Mouse (Mus musculus): ENCODE results near the gene Ubqln1. TPM values are rescaled to one million over a fixed set of nuclear protein-coding genes. Genes with fewer than 3 reads are reported as not detected.

The Ubqln1 gene
- polyA plus RNA-seq, 1 experiment from 2014 or later: 144 TPM

DNA sequence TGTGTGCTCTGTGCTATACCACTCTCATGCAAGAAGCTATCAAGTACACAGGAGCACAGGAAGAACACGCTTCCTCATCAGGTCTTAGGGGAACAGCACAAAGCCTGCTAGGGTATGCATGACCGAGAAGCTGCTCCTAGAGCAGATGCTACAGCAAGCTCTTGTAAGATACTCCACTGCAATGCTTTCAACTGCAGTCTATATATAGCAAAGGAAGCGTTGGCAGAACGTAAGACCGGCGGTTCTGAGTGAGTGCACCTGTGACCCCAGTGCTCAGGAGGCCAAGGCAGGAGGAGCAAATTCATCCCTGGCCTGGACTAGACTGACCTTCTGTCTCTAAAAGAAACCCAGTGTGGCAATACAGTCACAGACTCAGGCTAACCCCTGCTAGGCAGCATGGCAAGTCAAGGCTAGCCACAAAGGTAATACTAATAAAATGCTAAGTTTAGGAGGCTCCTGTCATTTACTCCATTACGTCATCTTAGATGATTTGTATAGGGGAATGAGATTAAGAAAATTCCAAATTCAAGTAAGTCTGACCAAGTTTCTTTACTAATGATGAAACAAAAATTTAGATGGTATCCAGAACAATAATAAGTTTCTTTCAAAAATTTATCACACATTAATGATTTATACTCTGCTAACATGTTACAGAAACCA, 17.3 kb downstream of the Ubqln1 start:
- ATAC-seq (replicated peaks; ENCODE audit: insufficient number of reproducible peaks, low FRiP score, low TSS enrichment, low read depth) (no peak), DNase-seq (ENCODE audit: low spot score) (no peak)
- Histone ChIP-seq H3K27ac (replicated peaks; ENCODE audit: low read depth, low read length) (no peak overlapping the region), H3K9ac (replicated peaks; ENCODE audit: low read length) (no peak overlapping the region), H3K4me3 (ENCODE audit: low read depth, low read length) (no peak overlapping the region), H3K4me2 (ENCODE audit: low read depth, low read length) (no peak overlapping the region), H3K36me3 (replicated peaks; ENCODE audit: control insufficient read depth, insufficient read depth, low read depth, low read length) (no peaks in the 10 kb centered on the region), H3K4me1 (ENCODE audit: control insufficient read depth, insufficient read depth, low read length) (no peaks in the 10 kb centered on the region), H3K9me3 (replicated peaks; ENCODE audit: control insufficient read depth, low read length) (no peaks in the 10 kb centered on the region), H3K27me3 (ENCODE audit: control insufficient read depth, insufficient read depth, low read length) (no peaks in the 10 kb centered on the region)
- 89% methylated on average over 7 of the region's 7 CpGs for WGBS

GRCm38 (mm10) chr13:58197211-58197610, 18.2 kb downstream of the Ubqln1 start:
- no peaks in the 10 kb centered on the region for H3K4me1 ChIP-seq (ENCODE audit: control insufficient read depth, insufficient read depth, low read length)
- no peaks in the 10 kb centered on the region for H3K9me3 ChIP-seq (replicated peaks; ENCODE audit: control insufficient read depth, low read length)
- no peaks in the 10 kb centered on the region for H3K27me3 ChIP-seq (ENCODE audit: control insufficient read depth, insufficient read depth, low read length)
- WGBS: 86% methylated on average over 3 of the region's 3 CpGs
- ATAC-seq (replicated peaks; ENCODE audit: insufficient number of reproducible peaks, low FRiP score, low TSS enrichment, low read depth) (no peak), DNase-seq (ENCODE audit: low spot score) (no peak)
- no peak overlapping the region for H3K4me2 ChIP-seq (ENCODE audit: low read depth, low read length)
- H3K9ac ChIP-seq (replicated peaks; ENCODE audit: low read length): no peak overlapping the region
- H3K4me3 ChIP-seq (ENCODE audit: low read depth, low read length): no peak overlapping the region
- H3K36me3 ChIP-seq (replicated peaks; ENCODE audit: control insufficient read depth, insufficient read depth, low read depth, low read length): no peaks in the 10 kb centered on the region
- H3K27ac ChIP-seq (replicated peaks; ENCODE audit: low read depth, low read length): no peak overlapping the region

- no peaks in the 10 kb centered on the region for H3K27me3 ChIP-seq (ENCODE audit: control insufficient read depth, insufficient read depth, low read length)
- no peak overlapping the region for H3K9ac ChIP-seq (replicated peaks; ENCODE audit: low read length)
- whole genome bisulfite sequencing: 88% methylated on average over 3 of the region's 3 CpGs
- H3K4me1 ChIP-seq (ENCODE audit: control insufficient read depth, insufficient read depth, low read length): no peaks in the 10 kb centered on the region
- no peak overlapping the region for H3K27ac ChIP-seq (replicated peaks; ENCODE audit: low read depth, low read length)
- H3K9me3 ChIP-seq (replicated peaks; ENCODE audit: control insufficient read depth, low read length): no peaks in the 10 kb centered on the region
- H3K36me3 ChIP-seq (replicated peaks; ENCODE audit: control insufficient read depth, insufficient read depth, low read depth, low read length): peaks cover 10% of the 10 kb centered on the region
- no peak overlapping the region for H3K4me3 ChIP-seq (ENCODE audit: low read depth, low read length)
- ATAC-seq (replicated peaks; ENCODE audit: insufficient number of reproducible peaks, low FRiP score, low TSS enrichment, low read depth) (no peak), DNase-seq (ENCODE audit: low spot score) (no peak)
- H3K4me2 ChIP-seq (ENCODE audit: low read depth, low read length): no peak overlapping the region
Measured at GRCm38 (mm10) chr13:58194908-58195307, 20.5 kb downstream of the Ubqln1 start.

- no peak overlapping the region for H3K4me3 ChIP-seq (ENCODE audit: low read depth, low read length)
- H3K9ac ChIP-seq (replicated peaks; ENCODE audit: low read length): no peak overlapping the region
- H3K27ac ChIP-seq (replicated peaks; ENCODE audit: low read depth, low read length): no peak overlapping the region
- 95% methylated on average over 3 of the region's 3 CpGs for WGBS
- no peaks in the 10 kb centered on the region for H3K4me1 ChIP-seq (ENCODE audit: control insufficient read depth, insufficient read depth, low read length)
- H3K27me3 ChIP-seq (ENCODE audit: control insufficient read depth, insufficient read depth, low read length): no peaks in the 10 kb centered on the region
- DNase-seq (ENCODE audit: low spot score) (no peak), ATAC-seq (replicated peaks; ENCODE audit: insufficient number of reproducible peaks, low FRiP score, low TSS enrichment, low read depth) (no peak)
- no peak overlapping the region for H3K4me2 ChIP-seq (ENCODE audit: low read depth, low read length)
- no peaks in the 10 kb centered on the region for H3K9me3 ChIP-seq (replicated peaks; ENCODE audit: control insufficient read depth, low read length)
- peaks cover 10% of the 10 kb centered on the region for H3K36me3 ChIP-seq (replicated peaks; ENCODE audit: control insufficient read depth, insufficient read depth, low read depth, low read length)
Measured at GRCm38 (mm10) chr13:58193221-58193620, 22.2 kb downstream of the Ubqln1 start.

DNA sequence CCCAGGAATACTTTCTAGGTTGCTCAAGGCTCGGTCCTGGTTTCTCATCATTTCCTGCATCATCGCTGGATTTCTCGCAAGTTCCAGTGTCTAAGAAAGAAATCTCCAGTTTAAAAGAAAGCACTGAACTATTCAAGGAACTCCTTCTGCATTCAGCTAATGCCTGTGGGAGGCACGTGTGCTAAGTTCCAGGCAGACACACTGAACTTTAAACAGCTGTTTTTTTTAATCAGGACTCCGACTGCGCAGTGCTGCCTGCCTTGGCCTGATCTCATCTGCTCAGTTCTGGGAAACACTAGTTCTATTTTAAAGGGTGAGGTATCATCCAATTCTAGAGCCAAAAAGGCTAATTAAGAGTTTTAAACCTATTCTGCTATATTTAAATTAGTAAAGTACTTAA, 23.3 kb downstream of the Ubqln1 start:
- Histone ChIP-seq H3K4me3 (ENCODE audit: low read depth, low read length) (no peak overlapping the region), H3K9me3 (replicated peaks; ENCODE audit: control insufficient read depth, low read length) (no peaks in the 10 kb centered on the region), H3K36me3 (replicated peaks; ENCODE audit: control insufficient read depth, insufficient read depth, low read depth, low read length) (peaks cover 10% of the 10 kb centered on the region), H3K4me1 (ENCODE audit: control insufficient read depth, insufficient read depth, low read length) (no peaks in the 10 kb centered on the region), H3K9ac (replicated peaks; ENCODE audit: low read length) (no peak overlapping the region), H3K4me2 (ENCODE audit: low read depth, low read length) (no peak overlapping the region), H3K27ac (replicated peaks; ENCODE audit: low read depth, low read length) (no peak overlapping the region), H3K27me3 (ENCODE audit: control insufficient read depth, insufficient read depth, low read length) (no peaks in the 10 kb centered on the region)
- DNase-seq (ENCODE audit: low spot score) (no peak), ATAC-seq (replicated peaks; ENCODE audit: insufficient number of reproducible peaks, low FRiP score, low TSS enrichment, low read depth) (no peak)
- WGBS: 93% methylated on average over 6 of the region's 6 CpGs

- DNase-seq (ENCODE audit: low spot score) (no peak), ATAC-seq (replicated peaks; ENCODE audit: insufficient number of reproducible peaks, low FRiP score, low TSS enrichment, low read depth) (no peak)
- Histone ChIP-seq H3K27me3 (ENCODE audit: control insufficient read depth, insufficient read depth, low read length) (no peaks in the 10 kb centered on the region), H3K36me3 (replicated peaks; ENCODE audit: control insufficient read depth, insufficient read depth, low read depth, low read length) (peaks cover 10% of the 10 kb centered on the region), H3K4me1 (ENCODE audit: control insufficient read depth, insufficient read depth, low read length) (no peaks in the 10 kb centered on the region), H3K4me2 (ENCODE audit: low read depth, low read length) (no peak overlapping the region), H3K4me3 (ENCODE audit: low read depth, low read length) (no peak overlapping the region), H3K27ac (replicated peaks; ENCODE audit: low read depth, low read length) (no peak overlapping the region), H3K9ac (replicated peaks; ENCODE audit: low read length) (no peak overlapping the region), H3K9me3 (replicated peaks; ENCODE audit: control insufficient read depth, low read length) (no peaks in the 10 kb centered on the region)
- WGBS: 98% methylated on average over 14 of the region's 14 CpGs
Measured at GRCm38 (mm10) chr13:58191516-58191915, 23.9 kb downstream of the Ubqln1 start.

GRCm38 (mm10) chr13:58189473-58189872, 26.0 kb downstream of the Ubqln1 start:
- H3K27ac ChIP-seq (replicated peaks; ENCODE audit: low read depth, low read length): no peak overlapping the region
- peaks cover 10% of the 10 kb centered on the region for H3K36me3 ChIP-seq (replicated peaks; ENCODE audit: control insufficient read depth, insufficient read depth, low read depth, low read length)
- H3K4me2 ChIP-seq (ENCODE audit: low read depth, low read length): no peak overlapping the region
- no peak for ATAC-seq (replicated peaks; ENCODE audit: insufficient number of reproducible peaks, low FRiP score, low TSS enrichment, low read depth)
- no peak overlapping the region for H3K9ac ChIP-seq (replicated peaks; ENCODE audit: low read length)
- H3K9me3 ChIP-seq (replicated peaks; ENCODE audit: control insufficient read depth, low read length): no peaks in the 10 kb centered on the region
- WGBS: 82% methylated on average over 5 of the region's 5 CpGs
- H3K27me3 ChIP-seq (ENCODE audit: control insufficient read depth, insufficient read depth, low read length): no peaks in the 10 kb centered on the region
- DNase-seq (ENCODE audit: low spot score): no peak
- no peak overlapping the region for H3K4me3 ChIP-seq (ENCODE audit: low read depth, low read length)
- no peaks in the 10 kb centered on the region for H3K4me1 ChIP-seq (ENCODE audit: control insufficient read depth, insufficient read depth, low read length)

- peaks cover 10% of the 10 kb centered on the region for H3K36me3 ChIP-seq (replicated peaks; ENCODE audit: control insufficient read depth, insufficient read depth, low read depth, low read length)
Measured at GRCm38 (mm10) chr13:58188412-58188811, 27.0 kb downstream of the Ubqln1 start.

More at GRCm38 (mm10) chr13:58188412-58188811, 27.0 kb downstream of the Ubqln1 start:
- H3K4me2 ChIP-seq (ENCODE audit: low read depth, low read length): no peak overlapping the region
- H3K9me3 ChIP-seq (replicated peaks; ENCODE audit: control insufficient read depth, low read length): no peaks in the 10 kb centered on the region
- DNase-seq (ENCODE audit: low spot score): peak; percentile 88
- no peak overlapping the region for H3K9ac ChIP-seq (replicated peaks; ENCODE audit: low read length)
- H3K4me1 ChIP-seq (ENCODE audit: control insufficient read depth, insufficient read depth, low read length): no peaks in the 10 kb centered on the region
- H3K27ac ChIP-seq (replicated peaks; ENCODE audit: low read depth, low read length): no peak overlapping the region
- 64% methylated on average over 4 of the region's 4 CpGs for WGBS
- no peaks in the 10 kb centered on the region for H3K27me3 ChIP-seq (ENCODE audit: control insufficient read depth, insufficient read depth, low read length)
- ATAC-seq (replicated peaks; ENCODE audit: insufficient number of reproducible peaks, low FRiP score, low TSS enrichment, low read depth): no peak
- no peak overlapping the region for H3K4me3 ChIP-seq (ENCODE audit: low read depth, low read length)
